Mouse (Mus musculus): ENCODE results near the gene Gzmd.
"Not testable (repeated sequence)": the region's sequence is repeated elsewhere in the genome, so short reads cannot be mapped to it uniquely, and the experiment has no call there.

Gene Gzmd

GRCm38 (mm10) chr14:56132508-56132907 is at the start of gene Gzmd:
TSS of gene Gzmd (minus strand) at chr14:56132608.
- not testable (repeated sequence) for DNase-seq (ENCODE audit: low spot score)

GRCm38 (mm10) chr14:56177651-56178050 is 45.2 kb upstream of the Gzmd start:
- DNase-seq (ENCODE audit: low spot score): not testable (repeated sequence)

GRCm38 (mm10) chr14:56174499-56174898 is 42.1 kb upstream of the Gzmd start, which contains the start of gene Gzmn:
TSS of gene Gzmn (minus strand) at chr14:56174599.
- DNase-seq (ENCODE audit: low spot score): no peak

DNA sequence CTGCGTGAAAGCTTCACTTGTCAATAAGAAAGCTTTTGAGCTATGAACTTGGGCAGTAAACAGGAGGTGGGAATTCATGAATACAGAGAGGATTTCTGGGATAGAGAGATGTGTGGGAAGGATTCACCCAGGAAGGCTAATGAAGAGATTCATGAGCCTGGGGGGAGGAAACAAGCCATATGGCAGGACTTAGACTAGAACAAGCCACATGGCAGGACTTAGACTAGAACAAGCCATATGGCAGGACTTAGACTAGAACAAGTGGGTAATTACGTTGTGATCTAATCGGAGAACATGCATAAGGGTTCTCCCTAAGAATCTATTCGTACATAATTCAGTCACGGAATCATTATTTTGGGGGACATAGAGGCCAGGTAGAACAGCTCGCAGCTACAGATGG is 41.0 kb upstream of the Gzmd start:
- no peak for DNase-seq (ENCODE audit: low spot score)

DNA sequence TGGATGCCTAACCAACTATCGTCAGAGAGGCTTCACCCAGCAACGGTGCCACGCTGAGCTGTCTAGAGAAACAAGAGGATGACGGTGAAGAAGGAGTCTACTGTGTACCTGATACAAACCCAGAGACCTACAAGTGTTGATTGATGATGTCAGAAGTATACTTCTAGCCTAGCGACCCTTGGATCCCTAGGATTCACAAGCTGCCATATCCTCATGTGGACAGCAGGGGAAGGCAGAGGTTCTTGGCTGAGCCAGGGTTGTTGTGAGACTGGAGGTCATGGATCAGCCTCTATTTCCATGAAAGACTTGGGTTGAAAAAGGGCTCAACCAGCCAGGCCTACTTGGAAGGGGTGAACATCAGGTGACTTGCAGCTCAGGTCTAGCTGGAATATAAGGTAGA is 40.3 kb upstream of the Gzmd start:
- no peak for DNase-seq (ENCODE audit: low spot score)

DNA sequence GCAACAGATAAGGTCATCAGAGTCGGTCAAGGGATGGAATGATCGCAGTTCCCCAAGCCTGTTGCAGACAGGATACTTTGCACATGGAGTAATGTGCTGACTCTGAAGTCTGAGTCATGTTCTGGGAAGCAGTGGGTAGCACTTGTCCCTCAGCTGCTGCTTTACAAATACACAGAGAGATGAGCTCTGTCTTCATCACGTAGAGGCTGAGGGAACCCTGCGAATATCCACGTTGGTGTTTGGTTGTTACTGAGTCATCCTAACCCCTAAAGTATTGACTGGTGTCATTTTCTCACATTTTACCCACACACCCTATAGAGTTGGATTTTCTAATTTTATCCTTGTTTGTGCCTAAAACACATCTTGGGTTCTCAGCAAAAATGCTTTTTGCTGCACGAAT is 35.6 kb upstream of the Gzmd start:
- no peak for DNase-seq (ENCODE audit: low spot score)

DNA sequence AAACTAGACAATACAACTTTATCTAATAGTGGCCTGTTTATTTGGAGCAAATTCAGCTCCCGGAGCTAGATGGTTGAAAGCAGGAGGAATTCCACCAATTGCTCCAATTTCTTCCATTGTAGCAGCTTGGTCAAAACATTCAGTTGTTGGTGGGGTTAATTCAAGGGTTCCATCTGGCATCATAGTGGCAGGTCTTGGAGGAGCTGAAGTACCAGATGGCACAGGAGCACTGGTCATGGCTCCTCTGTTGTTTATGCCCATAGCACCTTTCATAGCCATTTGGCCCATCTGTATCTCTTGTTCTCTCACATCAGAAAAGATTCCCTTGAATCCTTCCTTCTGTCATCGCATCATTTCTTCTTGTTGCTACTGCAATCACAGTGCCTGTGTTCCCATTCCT is 29.7 kb upstream of the Gzmd start:
- no peak for DNase-seq (ENCODE audit: low spot score)

DNA sequence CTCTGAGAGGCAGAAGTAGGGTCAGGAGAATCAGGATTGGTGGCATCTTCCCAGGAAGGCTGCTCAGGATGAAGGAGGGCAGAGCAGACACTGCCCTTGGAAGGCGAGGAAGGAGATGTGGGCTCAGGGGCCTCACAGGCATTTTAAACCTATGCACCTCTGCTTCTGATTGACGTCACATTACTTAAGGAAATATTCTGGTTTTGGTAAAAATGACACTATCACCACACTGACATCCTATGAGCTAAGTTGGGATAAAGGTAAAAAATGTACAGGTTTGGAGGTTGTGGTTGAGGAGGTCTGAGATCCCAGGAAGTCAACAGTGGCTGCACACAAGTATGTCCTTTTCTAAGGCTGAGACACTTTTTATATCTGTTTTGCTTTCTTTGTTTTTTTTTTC is 27.1 kb upstream of the Gzmd start, which contains the start of gene Gzmg:
TSS of gene Gzmg (minus strand) at position 101 of the 400 bp plus-strand sequence.
- DNase-seq (ENCODE audit: low spot score): not testable (repeated sequence)

DNA sequence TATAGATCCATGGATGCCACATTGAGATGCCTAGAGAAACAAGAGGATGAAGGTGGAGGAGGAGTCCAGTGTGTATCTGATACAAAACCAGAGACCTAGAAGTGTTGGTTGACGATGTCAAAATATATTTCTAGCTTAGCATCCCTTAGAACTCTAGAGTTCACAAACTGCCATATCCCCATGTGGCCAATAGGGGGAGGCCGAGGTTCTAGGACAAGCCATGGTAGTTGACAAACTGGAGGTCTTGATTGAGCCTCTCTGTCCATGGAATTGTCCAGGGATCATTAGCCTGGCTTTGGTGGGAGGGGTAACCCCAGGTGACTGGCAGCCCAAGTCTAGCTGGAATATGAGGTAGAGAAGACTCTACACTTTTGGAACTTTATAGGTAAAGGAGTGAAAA is 22.9 kb upstream of the Gzmd start:
- DNase-seq (ENCODE audit: low spot score): no peak

- DNase-seq (ENCODE audit: low spot score): not testable (repeated sequence)
These were observed 1.3 kb upstream of the Gzmd start for GRCm38 (mm10) chr14:56133675-56134074.

DNA sequence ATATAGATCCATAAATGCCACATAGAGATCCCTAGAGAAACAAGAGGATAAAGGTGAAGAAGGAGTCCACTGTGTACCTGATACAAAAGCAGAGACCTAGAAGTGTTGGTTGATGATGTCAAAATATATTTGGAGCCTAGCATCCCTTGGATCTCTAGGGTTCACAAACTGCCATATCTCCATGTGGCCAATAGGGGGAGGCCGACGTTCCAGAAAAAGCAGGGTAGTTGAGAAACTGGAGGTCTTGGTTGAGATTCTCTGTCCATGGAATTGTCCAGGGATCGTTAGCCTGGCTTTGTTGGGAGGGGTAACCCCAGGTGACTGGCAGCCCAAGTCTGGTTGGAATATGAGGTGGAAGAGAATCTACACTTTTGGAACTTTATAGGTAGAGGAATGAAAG is 4.1 kb downstream of the Gzmd start:
- no peak for DNase-seq (ENCODE audit: low spot score)

GRCm38 (mm10) chr14:56123516-56123915 is 8.9 kb downstream of the Gzmd start:
- DNase-seq (ENCODE audit: low spot score): no peak

DNA sequence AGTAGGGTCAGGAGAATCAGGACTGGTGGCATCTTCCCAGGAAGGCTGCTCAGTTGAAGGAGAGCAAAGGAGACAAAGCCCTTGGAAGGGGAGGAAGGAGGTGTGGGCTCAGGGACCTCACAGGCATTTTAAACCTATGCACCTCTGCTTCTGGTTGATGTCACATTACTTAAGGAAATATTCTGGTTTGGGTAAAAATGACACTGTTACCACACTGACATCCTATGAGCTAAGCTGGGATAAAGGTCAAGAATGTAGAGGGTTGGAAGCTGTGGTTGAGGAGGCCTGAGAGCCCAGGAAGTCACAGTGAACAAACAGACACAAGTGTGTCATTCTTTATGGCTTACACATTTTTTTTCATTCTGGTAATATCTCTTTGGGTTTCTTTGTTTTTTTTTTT is 11.9 kb downstream of the Gzmd start, which contains the start of gene Gzme:
TSS of gene Gzme (minus strand) at position 101 of the 400 bp plus-strand sequence.
- no peak for DNase-seq (ENCODE audit: low spot score)

- DNase-seq (ENCODE audit: low spot score): not testable (repeated sequence)
These were observed 16.7 kb downstream of the Gzmd start for GRCm38 (mm10) chr14:56115531-56116310.

DNA sequence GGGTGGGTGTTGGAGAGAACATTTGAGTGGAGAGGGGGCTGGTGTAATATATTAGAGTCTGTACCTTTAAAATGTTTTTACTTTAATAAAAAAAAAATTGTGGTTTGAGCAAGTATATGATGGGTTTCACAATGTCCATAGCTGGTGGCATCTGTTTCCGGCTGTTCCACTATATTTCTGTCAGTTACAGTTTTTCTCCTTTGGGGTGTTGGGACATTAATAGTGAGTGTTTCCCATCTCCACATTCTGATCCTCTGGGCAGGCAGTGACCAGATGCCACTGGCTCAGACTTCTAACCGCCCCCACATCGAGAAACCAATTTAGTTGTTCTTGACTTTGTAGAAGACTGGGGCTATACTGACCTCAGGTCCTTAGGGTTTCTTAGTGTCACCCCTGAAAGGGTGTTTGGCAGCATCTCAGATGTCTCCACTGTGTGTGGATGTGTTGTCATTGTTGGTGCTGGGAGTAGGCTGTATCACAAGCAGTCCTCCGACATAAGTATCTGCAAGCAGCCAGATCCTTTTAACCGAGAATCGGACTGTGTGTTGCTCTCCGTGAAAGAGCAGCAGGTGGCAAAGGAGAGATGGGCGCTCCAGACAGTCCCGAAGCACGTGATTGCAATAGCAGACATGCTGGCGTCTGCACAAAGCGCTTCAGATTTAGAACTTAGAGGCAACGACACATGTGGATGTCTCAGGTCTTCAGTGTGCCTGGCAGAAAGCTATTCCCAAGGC is 26.8 kb downstream of the Gzmd start:
- no peak for DNase-seq (ENCODE audit: low spot score)

DNA sequence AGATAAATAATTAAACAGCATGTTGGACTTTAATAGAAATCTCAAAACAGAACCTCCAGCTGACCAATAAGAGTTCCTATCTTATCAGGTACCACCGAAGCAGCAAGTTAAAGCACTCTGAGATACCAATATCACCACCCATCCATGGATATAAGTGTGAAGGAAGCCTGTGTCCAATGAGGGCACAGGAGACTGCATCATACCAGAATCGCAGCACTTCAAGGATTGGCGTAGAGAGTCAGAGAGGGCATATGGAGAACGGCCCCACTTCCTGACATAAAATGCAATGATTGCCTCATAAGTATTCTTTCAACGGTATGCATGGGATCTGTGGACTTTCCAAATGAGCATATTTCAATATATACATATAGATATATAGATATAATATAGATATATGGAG is 27.4 kb downstream of the Gzmd start:
- no peak for DNase-seq (ENCODE audit: low spot score)

- DNase-seq (ENCODE audit: low spot score): no peak
These were observed 29.0 kb downstream of the Gzmd start for GRCm38 (mm10) chr14:56103452-56103851.

- DNase-seq (ENCODE audit: low spot score): no peak
These were observed 30.0 kb downstream of the Gzmd start, which contains the start of gene Ctsg for GRCm38 (mm10) chr14:56102386-56102785. TSS of gene Ctsg (minus strand) at chr14:56102574.

DNA sequence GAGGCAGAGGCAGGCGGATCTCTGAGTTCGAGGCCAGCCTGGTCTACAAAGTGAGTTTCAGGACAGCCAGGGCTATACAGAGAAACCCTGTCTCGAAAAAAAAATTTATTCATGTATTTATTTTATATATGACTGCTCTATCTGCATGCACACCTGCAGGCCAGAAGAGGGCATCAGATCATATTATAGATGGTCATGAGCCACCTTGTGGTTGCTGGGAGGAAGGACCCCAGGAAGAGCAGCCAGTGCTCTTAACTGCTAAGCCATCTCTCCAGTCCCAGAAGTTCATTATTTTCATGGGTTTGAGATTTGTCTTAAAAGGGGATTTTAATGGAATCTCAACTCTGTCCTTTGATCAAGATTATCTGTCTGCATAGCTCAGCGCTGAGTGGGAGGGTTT is 33.5 kb downstream of the Gzmd start:
- DNase-seq (ENCODE audit: low spot score): no peak

DNA sequence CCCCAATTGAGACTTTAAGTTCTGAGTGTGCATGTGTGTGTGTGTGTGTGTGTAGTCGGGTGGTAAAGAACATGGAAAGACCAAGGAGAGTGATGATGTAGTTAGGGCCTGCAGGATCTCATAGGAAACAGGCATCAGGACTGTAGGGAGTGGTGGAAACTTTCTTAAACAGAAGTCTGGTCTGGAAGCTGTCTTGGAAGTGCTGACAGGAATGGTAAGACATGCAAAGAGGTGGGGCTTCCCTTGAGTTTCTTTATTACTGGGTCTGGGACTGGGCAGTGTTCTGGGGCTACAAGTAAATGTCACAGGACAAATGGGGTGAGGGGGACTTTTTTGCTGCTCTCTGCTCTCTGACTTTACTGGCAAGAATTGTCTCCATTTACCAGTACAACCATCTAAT is 34.8 kb downstream of the Gzmd start:
- no peak for DNase-seq (ENCODE audit: low spot score)

DNA sequence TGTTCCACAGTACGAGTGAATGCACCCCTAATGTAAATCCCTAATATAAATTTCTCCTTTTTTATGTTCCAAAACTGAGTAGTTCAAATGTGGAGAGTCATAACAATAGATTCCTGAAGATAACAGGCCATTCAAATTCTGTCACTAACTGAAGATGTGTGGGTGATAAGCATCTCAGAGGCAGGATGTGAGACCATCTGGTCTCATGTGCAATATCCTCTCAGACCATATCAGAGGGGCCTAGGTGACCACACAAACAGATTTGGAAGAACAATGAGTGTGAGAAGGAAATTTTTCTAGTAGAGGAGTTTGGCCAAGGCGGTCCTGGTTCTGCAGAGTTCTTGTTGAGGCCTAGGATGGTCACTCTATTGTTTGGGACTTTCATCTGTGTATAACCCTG is 39.1 kb downstream of the Gzmd start:
- DNase-seq (ENCODE audit: low spot score): no peak

GRCm38 (mm10) chr14:56086711-56087110 is 45.7 kb downstream of the Gzmd start:
- DNase-seq (ENCODE audit: low spot score): no peak

DNA sequence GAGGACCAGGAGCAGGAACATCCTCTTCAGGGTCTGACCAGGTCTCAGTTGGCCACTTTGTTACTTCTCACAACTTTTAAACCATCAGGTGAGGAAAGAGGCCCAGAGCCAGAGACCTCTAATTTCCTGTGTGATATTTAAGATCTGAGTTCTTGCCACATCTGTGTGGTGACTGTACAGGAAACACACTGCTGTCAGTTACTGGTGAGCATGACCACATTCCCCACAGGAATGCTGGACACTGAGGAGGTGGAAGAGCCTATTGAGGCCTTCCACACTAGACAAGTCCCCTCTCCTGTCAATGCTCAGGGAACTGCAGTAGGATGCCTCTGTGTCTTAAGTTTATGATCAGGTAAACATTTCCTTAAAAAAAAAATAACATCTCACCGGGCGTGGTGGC is 47.2 kb downstream of the Gzmd start, which contains the start of gene Mcpt8:
TSS of gene Mcpt8 (minus strand) at position 107 of the 400 bp plus-strand sequence.
- DNase-seq (ENCODE audit: low spot score): no peak
